Mouse (Mus musculus): ENCODE results near the gene Ier3. TPM values are rescaled to one million over a fixed set of nuclear protein-coding genes. Genes with fewer than 3 reads are reported as not detected.

Ier3 gene
- total RNA-seq, 2 experiments from 2014 or later, result 4.6 to 5.4 TPM

GRCm38 (mm10) chr17:35808073-35808472, 13.4 kb upstream of the Ier3 start:
- intact Hi-C loops (cut with DNase I; ENCODE audit: low total_unique reads), result no loop called here
- DNase-seq, result peak; percentile 58

- intact Hi-C loops (cut with DNase I; ENCODE audit: low total_unique reads), result no loop called here
Measured at GRCm38 (mm10) chr17:35809395-35809794, 12.1 kb upstream of the Ier3 start.

GRCm38 (mm10) chr17:35810900-35811648, 10.4 kb upstream of the Ier3 start:
- no peak for DNase-seq
- intact Hi-C loops (cut with DNase I; ENCODE audit: low total_unique reads), result no loop called here

More at GRCm38 (mm10) chr17:35809395-35809794, 12.1 kb upstream of the Ier3 start:
- DNase-seq, result no peak

GRCm38 (mm10) chr17:35812307-35812706, 9.2 kb upstream of the Ier3 start:
- DNase-seq, result no peak
- intact Hi-C loops (cut with DNase I; ENCODE audit: low total_unique reads), result no loop called here

GRCm38 (mm10) chr17:35812736-35813135, 8.7 kb upstream of the Ier3 start:
- DNase-seq, result no peak

GRCm38 (mm10) chr17:35813245-35813647, 8.2 kb upstream of the Ier3 start:
- peak; percentile 92 for DNase-seq
- intact Hi-C loops (cut with DNase I; ENCODE audit: low total_unique reads), result no loop called here

More at GRCm38 (mm10) chr17:35812736-35813135, 8.7 kb upstream of the Ier3 start:
- intact Hi-C loops (cut with DNase I; ENCODE audit: low total_unique reads), result no loop called here

GRCm38 (mm10) chr17:35813653-35814052, 7.8 kb upstream of the Ier3 start:
- intact Hi-C loops (cut with DNase I; ENCODE audit: low total_unique reads), result no loop called here
- no peak for DNase-seq

GRCm38 (mm10) chr17:35814678-35815077, 6.8 kb upstream of the Ier3 start:
- intact Hi-C loops (cut with DNase I; ENCODE audit: low total_unique reads), result no loop called here
- DNase-seq, result no peak

- intact Hi-C loops (cut with DNase I; ENCODE audit: low total_unique reads), result no loop called here
- no peak for DNase-seq
Measured at GRCm38 (mm10) chr17:35815836-35816235, 5.6 kb upstream of the Ier3 start.

- DNase-seq, result no peak
- intact Hi-C loops (cut with DNase I; ENCODE audit: low total_unique reads), result no loop called here
Measured at GRCm38 (mm10) chr17:35816686-35817085, 4.8 kb upstream of the Ier3 start.

GRCm38 (mm10) chr17:35817226-35817625, 4.3 kb upstream of the Ier3 start:
- no peak for DNase-seq
- intact Hi-C loops (cut with DNase I; ENCODE audit: low total_unique reads), result no loop called here

GRCm38 (mm10) chr17:35820111-35820510, 1.4 kb upstream of the Ier3 start:
- intact Hi-C loops (cut with DNase I; ENCODE audit: low total_unique reads), result no loop called here
- no peak for DNase-seq

- intact Hi-C loops (cut with DNase I; ENCODE audit: low total_unique reads), result no loop called here
- DNase-seq, result no peak
Measured at GRCm38 (mm10) chr17:35822564-35822963, 1.1 kb downstream of the Ier3 start.

GRCm38 (mm10) chr17:35822964-35823937, 1.8 kb downstream of the Ier3 start, which contains the start of gene Flot1:
Gene Flot1, plus strand, starts transcription at chr17:35823230.
- peak; percentile 89 for DNase-seq
- intact Hi-C loops (cut with DNase I; ENCODE audit: low total_unique reads), result no loop called here

- intact Hi-C loops (cut with DNase I; ENCODE audit: low total_unique reads), result no loop called here
- DNase-seq, result no peak
Measured at GRCm38 (mm10) chr17:35824402-35824801, 2.9 kb downstream of the Ier3 start.

GRCm38 (mm10) chr17:35825109-35825850, 3.8 kb downstream of the Ier3 start:
- no peak for DNase-seq

GRCm38 (mm10) chr17:35829737-35830136, 8.3 kb downstream of the Ier3 start:
- peak; percentile 86 for DNase-seq
- intact Hi-C loops (cut with DNase I; ENCODE audit: low total_unique reads), result loop anchor here (5.0 kb wide), 1 partner anchor 87 kb away; no protein-coding TSS in a partner anchor

More at GRCm38 (mm10) chr17:35825109-35825850, 3.8 kb downstream of the Ier3 start:
- intact Hi-C loops (cut with DNase I; ENCODE audit: low total_unique reads), result loop anchor here (5.0 kb wide), 1 partner anchor 83 kb away; no protein-coding TSS in a partner anchor

GRCm38 (mm10) chr17:35832400-35833238, 11.1 kb downstream of the Ier3 start:
- intact Hi-C loops (cut with DNase I; ENCODE audit: low total_unique reads), result no loop called here
- DNase-seq, result no peak

Data from gastrocnemius, postnatal 14 days (tissue).